Mouse (Mus musculus) cerebellum, adult 2 months (tissue): Measurements from ENCODE around the gene Pappa.

Experiments used
- CTCF ChIP-seq: fragments of 200-500 bp; IDR thresholded peaks from 2 replicates; pipeline ENCODE4 v1.5.1; 2011; ENCODE audit warnings: low read depth, mild to moderate bottlenecking, control low read depth, low read length, moderate library complexity, borderline replicate concordance; ENCODE audit not compliant: insufficient read depth
- POLR2A ChIP-seq: fragments of 200-500 bp; IDR thresholded peaks from 2 replicates; pipeline ENCODE4 v1.6.1; 2011; ENCODE audit warnings: low read length, control low read depth, borderline replicate concordance; ENCODE audit not compliant: insufficient read depth

DNA sequence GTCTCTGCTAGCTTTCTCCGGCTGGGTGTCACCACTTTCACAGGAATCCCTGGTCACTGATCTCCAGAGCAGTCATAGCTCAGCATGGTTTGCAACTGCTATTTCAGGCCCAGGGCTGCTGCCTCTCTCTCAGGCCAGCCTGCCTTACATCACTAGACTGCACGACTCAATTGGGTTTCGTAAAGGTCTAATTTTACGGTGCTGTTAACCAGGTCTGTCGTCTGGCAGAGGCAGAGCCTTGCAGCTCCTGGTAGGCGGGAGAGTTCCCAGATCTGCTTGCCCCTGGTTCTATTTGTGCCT is 3.3 kb downstream of the Pappa start:
- no peak for TF ChIP-seq CTCF
- no peak for TF ChIP-seq POLR2A
